Mouse (Mus musculus) myocyte (in vitro differentiated cells): ENCODE measurements around the gene Parp16. TPM values are rescaled to one million over a fixed set of nuclear protein-coding genes. Genes with fewer than 3 reads are reported as not detected.

ENCODE experiments used
- H3K27me3 ChIP-seq: one replicate; pipeline ENCODE4 v1.6.1; 2011; ENCODE audit not compliant: control insufficient read depth, insufficient read depth, insufficient read length
- H3K36me3 ChIP-seq: one replicate; pipeline ENCODE4 v1.6.1; 2011; ENCODE audit not compliant: control insufficient read depth, insufficient read depth
- H3K4me2 ChIP-seq: one replicate; pipeline ENCODE4 v1.6.1; 2011; ENCODE audit warnings: low read depth, control low read depth
- H3K4me3 ChIP-seq: one replicate; pipeline ENCODE4 v1.5.1; 2011; ENCODE audit warnings: mild to moderate bottlenecking, control low read depth, moderate library complexity
- H3K79me2 ChIP-seq: one replicate; pipeline ENCODE4 v1.6.1; 2011; ENCODE audit not compliant: control insufficient read depth, insufficient read depth
- H3ac ChIP-seq: one replicate; pipeline ENCODE4 v1.6.1; 2011; ENCODE audit not compliant: control insufficient read depth, insufficient read length
- CEBPB ChIP-seq: IDR thresholded peaks from 2 replicates; pipeline ENCODE4 v1.6.1; 2011; ENCODE audit warnings: mild to moderate bottlenecking, moderate library complexity; ENCODE audit not compliant: poor library complexity, insufficient read depth, severe bottlenecking
- E2F4 ChIP-seq: IDR thresholded peaks from one replicate; pipeline ENCODE4 v1.6.1; 2011; ENCODE audit warnings: mild to moderate bottlenecking, control low read depth, moderate library complexity; ENCODE audit not compliant: insufficient read depth
- MAX ChIP-seq: IDR thresholded peaks from one replicate; pipeline ENCODE4 v1.6.1; 2011; ENCODE audit warnings: low read depth, mild to moderate bottlenecking, control low read depth
- MYOD1 ChIP-seq, 3 experiments: IDR thresholded peaks; one replicate each; pipeline ENCODE4 v1.6.1; 2011; ENCODE audit warnings: control low read depth in 2 of 3, low read depth in 2 of 3, mild to moderate bottlenecking in 2 of 3, moderate library complexity in 1 of 3; ENCODE audit not compliant: insufficient read length in 2 of 3, control insufficient read depth in 1 of 3
- MYOG ChIP-seq, 3 experiments: IDR thresholded peaks; one replicate each; pipeline ENCODE4 v1.6.1; 2011; ENCODE audit warnings: control low read depth in 2 of 3, low read depth in 2 of 3, mild to moderate bottlenecking in 2 of 3; ENCODE audit not compliant: insufficient read length in 2 of 3, control insufficient read depth in 1 of 3, insufficient read depth in 1 of 3
- POLR2A ChIP-seq: IDR thresholded peaks from one replicate; pipeline ENCODE4 v1.6.1; 2011; ENCODE audit warnings: low read depth, mild to moderate bottlenecking, control low read depth, moderate library complexity; ENCODE audit not compliant: insufficient read length
- POLR2AphosphoS2 ChIP-seq: IDR thresholded peaks from one replicate; pipeline ENCODE4 v1.6.1; 2011; ENCODE audit warnings: low read depth, control low read depth; ENCODE audit not compliant: insufficient read length
- REST ChIP-seq: IDR thresholded peaks from one replicate; pipeline ENCODE4 v1.6.1; 2011; ENCODE audit warnings: mild to moderate bottlenecking, control low read depth, moderate library complexity; ENCODE audit not compliant: insufficient read depth, insufficient read length
- SRF ChIP-seq: IDR thresholded peaks from one replicate; pipeline ENCODE4 v1.6.1; 2011; ENCODE audit warnings: low read depth; ENCODE audit not compliant: control insufficient read depth, insufficient read length
- TCF12 ChIP-seq: IDR thresholded peaks from one replicate; pipeline ENCODE4 v1.6.1; 2011; ENCODE audit warnings: mild to moderate bottlenecking, control low read depth; ENCODE audit not compliant: poor library complexity, insufficient read depth, severe bottlenecking
- TCF3 ChIP-seq: IDR thresholded peaks from one replicate; pipeline ENCODE4 v1.6.1; 2011; ENCODE audit warnings: low read depth, control low read depth; ENCODE audit not compliant: insufficient read length
- USF1 ChIP-seq: IDR thresholded peaks from one replicate; pipeline ENCODE4 v1.6.1; 2011; ENCODE audit warnings: low read depth, mild to moderate bottlenecking, control low read depth, moderate library complexity
- polyA plus RNA-seq: library from polyadenylated mRNA; unstranded; fragments of >200 nt; fragmentation: generic; extraction: Trizol; gene quantifications from one replicate; pipeline ENCODE4 v1.2.1, GENCODE M21; 2012; ENCODE audit warnings: missing spikeins

The Parp16 gene
- polyA plus RNA-seq, 1 experiment = 2.2 TPM

GRCm38 (mm10) chr9:65154692-65155455, 40.3 kb upstream of the Parp16 start:
- no peak overlapping the region for H3K4me3 ChIP-seq
- no peak overlapping the region for H3K4me2 ChIP-seq
- H3K79me2 ChIP-seq = no peaks in the 10 kb centered on the region
- H3K27me3 ChIP-seq = peaks cover 43% of the 10 kb centered on the region
- no peaks in the 10 kb centered on the region for H3K36me3 ChIP-seq
- no peak overlapping the region for H3ac ChIP-seq
- no peak for TF ChIP-seq POLR2AphosphoS2
- TF ChIP-seq MYOD1 (IDR thresholded peaks at IDR 0.05; ENCODE audit: control insufficient read depth in 1 of 3, insufficient read length in 2 of 3, low read depth in 2 of 3) = no peak
- TF ChIP-seq TCF12 = no peak
- TF ChIP-seq MAX = no peak
- no peak for TF ChIP-seq CEBPB
- TF ChIP-seq TCF3 = no peak
- TF ChIP-seq E2F4 = no peak
- no peak for TF ChIP-seq MYOG (IDR thresholded peaks at IDR 0.05; ENCODE audit: control insufficient read depth in 1 of 3, insufficient read depth in 1 of 3, insufficient read length in 2 of 3, low read depth in 2 of 3)
- no peak for TF ChIP-seq POLR2A
- no peak for TF ChIP-seq SRF
- TF ChIP-seq USF1 = no peak
- TF ChIP-seq REST = no peak

GRCm38 (mm10) chr9:65156604-65157003, 38.5 kb upstream of the Parp16 start:
- Histone ChIP-seq H3K79me2 (no peaks in the 10 kb centered on the region), H3K4me3 (no peak overlapping the region), H3K27me3 (peaks cover 51% of the 10 kb centered on the region), H3K4me2 (no peak overlapping the region), H3K36me3 (no peaks in the 10 kb centered on the region), H3ac (no peak overlapping the region)
- no peak for TF ChIP-seq TCF3
- no peak for TF ChIP-seq TCF12
- no peak for TF ChIP-seq MYOD1 (IDR thresholded peaks at IDR 0.05; ENCODE audit: control insufficient read depth in 1 of 3, insufficient read length in 2 of 3, low read depth in 2 of 3)

GRCm38 (mm10) chr9:65157631-65158030, 37.5 kb upstream of the Parp16 start:
- H3K27me3 ChIP-seq = peaks cover 61% of the 10 kb centered on the region
- no peak overlapping the region for H3K4me2 ChIP-seq
- no peaks in the 10 kb centered on the region for H3K36me3 ChIP-seq
- TF ChIP-seq SRF (no peak), MYOD1 (IDR thresholded peaks at IDR 0.05; ENCODE audit: control insufficient read depth in 1 of 3, insufficient read length in 2 of 3, low read depth in 2 of 3) (no peak), POLR2AphosphoS2 (no peak), TCF12 (no peak), TCF3 (no peak), POLR2A (no peak), MAX (no peak), CEBPB (no peak), REST (no peak), E2F4 (no peak), MYOG (IDR thresholded peaks at IDR 0.05; ENCODE audit: control insufficient read depth in 1 of 3, insufficient read depth in 1 of 3, insufficient read length in 2 of 3, low read depth in 2 of 3) (no peak), USF1 (no peak)
- H3K79me2 ChIP-seq = no peaks in the 10 kb centered on the region
- no peak overlapping the region for H3ac ChIP-seq
- no peak overlapping the region for H3K4me3 ChIP-seq

- no peaks in the 10 kb centered on the region for H3K36me3 ChIP-seq
- H3K27me3 ChIP-seq = peaks cover 74% of the 10 kb centered on the region
- H3K4me2 ChIP-seq = no peak overlapping the region
- H3K4me3 ChIP-seq = no peak overlapping the region
- no peaks in the 10 kb centered on the region for H3K79me2 ChIP-seq
- no peak overlapping the region for H3ac ChIP-seq
- TF ChIP-seq E2F4 = no peak
- TF ChIP-seq SRF = no peak
- no peak for TF ChIP-seq CEBPB
- TF ChIP-seq POLR2AphosphoS2 = no peak
- TF ChIP-seq POLR2A = no peak
- TF ChIP-seq TCF3 = no peak
- TF ChIP-seq MYOG (IDR thresholded peaks at IDR 0.05; ENCODE audit: control insufficient read depth in 1 of 3, insufficient read depth in 1 of 3, insufficient read length in 2 of 3, low read depth in 2 of 3) = no peak
- TF ChIP-seq REST = no peak
- TF ChIP-seq TCF12 = no peak
- no peak for TF ChIP-seq USF1
- no peak for TF ChIP-seq MAX
Observed at GRCm38 (mm10) chr9:65161188-65161587, 34.0 kb upstream of the Parp16 start.

GRCm38 (mm10) chr9:65161881-65162280, 33.3 kb upstream of the Parp16 start:
- Histone ChIP-seq H3K4me3 (no peak overlapping the region), H3K79me2 (no peaks in the 10 kb centered on the region), H3K27me3 (peaks cover 79% of the 10 kb centered on the region), H3ac (no peak overlapping the region), H3K36me3 (no peaks in the 10 kb centered on the region), H3K4me2 (no peak overlapping the region)
- TF ChIP-seq USF1 (no peak), MYOD1 (IDR thresholded peaks at IDR 0.05; ENCODE audit: control insufficient read depth in 1 of 3, insufficient read length in 2 of 3, low read depth in 2 of 3) (no peak), POLR2AphosphoS2 (no peak), REST (no peak), E2F4 (no peak), POLR2A (no peak), SRF (no peak), MYOG (IDR thresholded peaks at IDR 0.05; ENCODE audit: control insufficient read depth in 1 of 3, insufficient read depth in 1 of 3, insufficient read length in 2 of 3, low read depth in 2 of 3) (no peak), TCF12 (no peak), TCF3 (no peak), MAX (no peak), CEBPB (no peak)
